Mouse (Mus musculus): ENCODE data around the gene Cnot11.

GRCm38 (mm10) chr1:39527432-39527831 is 7.4 kb upstream of the Cnot11 start:
- peak; percentile 97 for TF ChIP-seq CTCF (IDR thresholded peaks at IDR 0.05; ENCODE audit: low read depth, low read length)
- TF ChIP-seq TAL1 (conservative IDR thresholded peaks at IDR 0.05; ENCODE audit: low read depth, low read length), result no peak
- TF ChIP-seq GATA1 (IDR thresholded peaks at IDR 0.05; ENCODE audit: borderline replicate concordance, low read length), result no peak

Measured in G1E (cell line).